ENCODE assay signal across 9 mouse cellular contexts in the genomic region with DNA sequence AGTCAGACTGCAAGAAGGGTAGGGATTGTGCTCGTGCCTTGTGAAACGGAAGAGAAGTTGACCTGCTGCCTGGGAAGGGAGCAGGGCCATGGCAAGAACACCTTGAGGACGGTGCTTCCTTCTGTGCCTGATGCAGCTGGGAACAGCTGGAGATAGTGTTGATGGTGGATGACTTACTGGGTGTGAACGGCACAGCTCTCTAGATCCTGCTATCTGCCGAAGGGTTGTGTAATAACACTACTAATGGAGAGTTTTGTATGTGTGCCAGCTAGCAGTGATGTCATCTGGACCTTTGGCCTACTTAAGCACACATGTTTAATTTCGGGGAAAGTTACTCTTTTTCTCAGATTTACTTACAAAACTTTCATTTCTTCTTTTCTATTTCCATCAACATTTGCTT. TPM values are rescaled to one million over a fixed set of nuclear protein-coding genes. Genes with fewer than 3 reads are reported as not detected.
DNase-seq lines count a peak whose midpoint lies in the region; ATAC-seq lines count a peak whose summit lies in the region.
"Had no signal": no experiment of that assay in that cellular context is flagged by ENCODE, and none has a peak within 500 bp of the region (broad histone marks: within the 10 kb centered on the region; RNA-seq: fewer than 3 reads in every experiment).

No protein-coding gene starts in this region.

- peak overlapping the region; percentile 30 for H3K4me2 ChIP-seq in liver, embryonic 13.5 days
- no peak overlapping the region for H3K4me2 ChIP-seq in stomach, embryonic 15.5 days
- H3K4me2 ChIP-seq: neural tube, embryonic 12.5 days had no signal

- H3K27me3 ChIP-seq in liver, embryonic 13.5 days = no peaks in the 10 kb centered on the region
- no peaks in the 10 kb centered on the region for H3K27me3 ChIP-seq in stomach, embryonic 15.5 days (replicated peaks)
- H3K27me3 ChIP-seq: neural tube, embryonic 12.5 days had no signal

- DNase-seq in urinary bladder, postnatal 14 days (ENCODE audit: low spot score) = peak; percentile 58
- DNase-seq in urinary bladder, postnatal 4 days (ENCODE audit: low spot score in 2 of 2) = no peak
- peak; percentile 81 to 87 for DNase-seq in heart, adult 18-20 months
- DNase-seq in liver, embryonic 13.5 days = no peak
- DNase-seq in neural tube, embryonic 10.5 days (ENCODE audit: extremely low spot score, low spot score) = no peak
- DNase-seq in cerebellum, adult 9-11 months = no peak

- H3K27ac ChIP-seq in liver, embryonic 13.5 days = peak overlapping the region; percentile 17; the same call in 1 of the 2 replicates
- H3K27ac ChIP-seq in stomach, embryonic 15.5 days = 0 out of 2 replicates have a peak overlapping the region, but pooled peaks have one; percentile 32
- H3K27ac ChIP-seq: neural tube, embryonic 12.5 days had no signal

- WGBS in liver, embryonic 13.5 days (ENCODE audit: insufficient replicate concordance) = 34% methylated on average over 6 of the region's 6 CpGs
- WGBS in stomach, embryonic 15.5 days = 33% methylated on average over 6 of the region's 6 CpGs

- H3K36me3 ChIP-seq in liver, embryonic 13.5 days = no peaks in the 10 kb centered on the region
- no peaks in the 10 kb centered on the region for H3K36me3 ChIP-seq in stomach, embryonic 15.5 days
- H3K36me3 ChIP-seq: neural tube, embryonic 12.5 days had no signal

- H3K9ac ChIP-seq in liver, embryonic 13.5 days = no peak overlapping the region
- no peak overlapping the region for H3K9ac ChIP-seq in stomach, embryonic 15.5 days
- H3K9ac ChIP-seq: neural tube, embryonic 12.5 days had no signal

- no peak overlapping the region for H3K4me3 ChIP-seq in liver, embryonic 13.5 days (replicated peaks)
- no peak overlapping the region for H3K4me3 ChIP-seq in stomach, embryonic 15.5 days (replicated peaks)
- H3K4me3 ChIP-seq: neural tube, embryonic 12.5 days had no signal

- H3K4me1 ChIP-seq in liver, embryonic 13.5 days (replicated peaks) = peaks cover 61% of the 10 kb centered on the region
- H3K4me1 ChIP-seq in stomach, embryonic 15.5 days = no peaks in the 10 kb centered on the region; the same call in 1 of the 2 replicates
- H3K4me1 ChIP-seq: neural tube, embryonic 12.5 days had no signal

- H3K9me3 ChIP-seq in liver, embryonic 13.5 days (replicated peaks) = no peaks in the 10 kb centered on the region
- H3K9me3 ChIP-seq in stomach, embryonic 15.5 days = no peaks in the 10 kb centered on the region
- H3K9me3 ChIP-seq: neural tube, embryonic 12.5 days had no signal

- no peak for ATAC-seq in liver, embryonic 13.5 days (ENCODE audit: low read depth)
- ATAC-seq in stomach, embryonic 15.5 days (ENCODE audit: insufficient read depth, low FRiP score, low read depth) = no peak
- ATAC-seq in erythroid progenitor cell, adult 5-6 weeks (replicated peaks; ENCODE audit: low FRiP score, poor library complexity, severe bottlenecking) = no peak

RNA-seq across cellular contexts. Expression of a gene that starts 4.3 kb away (rescaled TPM):
- 1 to 10 TPM; 3.0 to 4.3 TPM for total RNA-seq in heart, adult 18-20 months (2021)
- 5.7 and 5.8 TPM in 2 replicates for polyA plus RNA-seq in liver, embryonic 13.5 days (2015; fragmentation: Nextera tagmentation; extraction: Ambion mirVana)
- 15.6 and 16.5 TPM in 2 replicates for polyA plus RNA-seq in stomach, embryonic 15.5 days (2015; fragmentation: Nextera tagmentation; extraction: Ambion mirVana)
- total RNA-seq in erythroid progenitor cell, adult 5-6 weeks (2015; ENCODE audit: low replicate concordance) = 7.2 and 8.8 TPM in 2 replicates
- 15.3 and 19.1 TPM in 2 replicates for total RNA-seq in erythroid progenitor cell, adult 5-6 weeks (2017; ENCODE audit: low replicate concordance)

RNA-seq across cellular contexts. Expression of a gene that starts 4.9 kb away (rescaled TPM):
- 10 to 100 TPM; 18.4 to 25.2 TPM for total RNA-seq in heart, adult 18-20 months (2021)
- 5.6 and 7.2 TPM in 2 replicates for polyA plus RNA-seq in liver, embryonic 13.5 days (2015; fragmentation: Nextera tagmentation; extraction: Ambion mirVana)
- 18.7 and 20.1 TPM in 2 replicates for polyA plus RNA-seq in stomach, embryonic 15.5 days (2015; fragmentation: Nextera tagmentation; extraction: Ambion mirVana)
- total RNA-seq in erythroid progenitor cell, adult 5-6 weeks (2015; ENCODE audit: low replicate concordance) = 35.0 and 56.6 TPM in 2 replicates
- 27.1 and 30.7 TPM in 2 replicates for total RNA-seq in erythroid progenitor cell, adult 5-6 weeks (2017; ENCODE audit: low replicate concordance)

Comparison
In these comparisons a context has a peak if more than half of its experiments do, and no peak if none do; other contexts are left out.
1. DNase-seq: peak in urinary bladder, postnatal 14 days (single experiment) and heart, adult 18-20 months (2 of 2); none in urinary bladder, postnatal 4 days (0 of 2), liver, embryonic 13.5 days (single experiment), neural tube, embryonic 10.5 days (single experiment) and cerebellum, adult 9-11 months (single experiment).